Mouse (Mus musculus): ENCODE measurements around the gene Pgk1. TPM values are rescaled to one million over a fixed set of nuclear protein-coding genes. Genes with fewer than 3 reads are reported as not detected.

Gene Pgk1
- polyA plus RNA-seq, 1 experiment from 2014 or later = 358 TPM

GRCm38 (mm10) chrX:106209100-106209499 is 22.2 kb downstream of the Pgk1 start:
- WGBS = 88% methylated on average over 2 of the region's 2 CpGs

DNA sequence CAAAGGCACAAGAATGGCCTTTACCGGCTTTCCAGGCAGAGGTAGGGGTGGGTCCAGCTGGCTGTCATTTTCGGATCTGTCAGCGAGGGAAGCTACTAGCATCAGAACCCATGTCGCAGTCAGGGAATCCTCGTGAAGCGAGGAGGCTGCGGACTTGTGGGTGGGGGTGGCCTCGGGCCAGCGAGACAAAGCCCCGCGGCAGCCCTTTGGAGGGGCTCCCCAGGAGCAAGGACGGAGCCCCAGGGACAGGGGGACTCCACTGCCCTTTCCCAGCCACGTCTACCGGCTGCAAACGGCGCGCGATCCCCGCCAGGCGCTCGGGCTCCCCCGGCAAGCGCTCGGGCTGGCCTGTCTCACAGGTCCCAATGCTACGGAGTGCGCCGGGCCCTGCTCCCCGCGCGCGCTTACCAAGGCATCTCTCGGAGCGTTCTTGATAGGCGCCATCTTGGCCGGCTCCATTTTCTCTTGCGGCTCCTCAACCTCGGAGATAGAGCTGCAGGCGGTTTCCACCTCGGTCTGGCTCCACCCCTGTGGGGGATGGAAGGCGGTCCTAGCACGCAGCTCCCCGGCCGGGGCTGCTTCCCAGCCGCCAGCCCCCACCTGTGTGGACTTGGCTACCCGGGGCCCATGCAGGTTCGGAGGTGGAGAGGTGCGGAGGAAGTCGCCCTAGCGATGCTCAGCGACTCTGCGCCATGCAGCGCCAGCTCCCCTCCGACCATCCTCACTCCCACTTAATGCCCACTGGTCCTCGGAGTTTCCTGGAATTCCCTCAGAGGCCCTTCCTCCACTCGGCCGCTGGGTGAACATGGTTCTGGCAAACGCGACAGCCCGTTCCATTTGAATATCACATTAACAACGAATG is 32.5 kb downstream of the Pgk1 start:
- ATAC-seq (ENCODE audit: insufficient number of reproducible peaks, insufficient read depth, low FRiP score, low TSS enrichment, low read depth) = peak; percentile 93
- WGBS = 21% methylated on average over 58 of the region's 60 CpGs
- Histone ChIP-seq H3K9ac (replicated peaks) (peak overlapping the region; percentile 63), H3K27ac (peak overlapping the region; percentile 35; the same call in 1 of the 2 replicates), H3K9me3 (peaks cover 7% of the 10 kb centered on the region; the same call in 1 of the 2 replicates), H3K36me3 (no peaks in the 10 kb centered on the region), H3K4me3 (replicated peaks) (peak overlapping the region; percentile 53), H3K4me1 (replicated peaks) (no peaks in the 10 kb centered on the region), H3K4me2 (peak overlapping the region; percentile 53), H3K27me3 (no peaks in the 10 kb centered on the region)

More at GRCm38 (mm10) chrX:106209100-106209499, 22.2 kb downstream of the Pgk1 start:
- H3K4me2 ChIP-seq = no peak overlapping the region
- H3K9me3 ChIP-seq = no peaks in the 10 kb centered on the region
- H3K27me3 ChIP-seq = no peaks in the 10 kb centered on the region
- no peak for ATAC-seq (ENCODE audit: insufficient number of reproducible peaks, insufficient read depth, low FRiP score, low TSS enrichment, low read depth)
- H3K27ac ChIP-seq = no peak overlapping the region
- H3K36me3 ChIP-seq = no peaks in the 10 kb centered on the region
- H3K4me1 ChIP-seq (replicated peaks) = no peaks in the 10 kb centered on the region
- no peak overlapping the region for H3K9ac ChIP-seq (replicated peaks)
- no peak overlapping the region for H3K4me3 ChIP-seq (replicated peaks)

- no peaks in the 10 kb centered on the region for H3K27me3 ChIP-seq
- H3K9ac ChIP-seq (replicated peaks) = no peak within 1 kb of the TSS
- H3K4me1 ChIP-seq (replicated peaks) = no peaks in the 10 kb centered on the region
- H3K4me3 ChIP-seq (replicated peaks) = peak within 1 kb of the TSS; percentile 53
- peak within 1 kb of the TSS; percentile 53 for H3K4me2 ChIP-seq
- 87% methylated on average over 25 of the region's 25 CpGs for WGBS
- H3K36me3 ChIP-seq = no peaks in the 10 kb centered on the region
- no peak for ATAC-seq (ENCODE audit: insufficient number of reproducible peaks, insufficient read depth, low FRiP score, low TSS enrichment, low read depth)
- H3K9me3 ChIP-seq = peaks cover 7% of the 10 kb centered on the region; the same call in 1 of the 2 replicates
- H3K27ac ChIP-seq = no peak within 1 kb of the TSS
These were observed 34.2 kb downstream of the Pgk1 start, which contains the start of gene Taf9b for GRCm38 (mm10) chrX:106221058-106221457. Gene Taf9b (minus strand): TSS chrX:106221158.

Other genes with a start within 250 kb of the Pgk1 start
- gene Magt1, start 175.2 kb upstream of the Pgk1 start, polyA plus RNA-seq (2016; fragmentation: Nextera tagmentation; extraction: Ambion mirVana) = 62.8 and 63.7 TPM in 2 replicates
- 342 TPM in 2 replicates for gene Cox7b, start 171.4 kb upstream of the Pgk1 start, polyA plus RNA-seq (2016; fragmentation: Nextera tagmentation; extraction: Ambion mirVana)
- 35.5 and 38.2 TPM in 2 replicates for gene Atp7a, start 159.8 kb upstream of the Pgk1 start, polyA plus RNA-seq (2016; fragmentation: Nextera tagmentation; extraction: Ambion mirVana)
- gene Tlr13, start 43.9 kb upstream of the Pgk1 start, polyA plus RNA-seq (2016; fragmentation: Nextera tagmentation; extraction: Ambion mirVana) = 0.31 and 0.35 TPM in 2 replicates
- gene Taf9b, start 34.1 kb downstream of the Pgk1 start, polyA plus RNA-seq (2016; fragmentation: Nextera tagmentation; extraction: Ambion mirVana) = 6.5 and 8.5 TPM in 2 replicates
- not detected in 2 replicates for gene Fnd3c2, start 68.3 kb downstream of the Pgk1 start, polyA plus RNA-seq (2016; fragmentation: Nextera tagmentation; extraction: Ambion mirVana)